Mouse (Mus musculus) liver, postnatal 0 days (tissue): ENCODE measurements around the gene Lrch1.

Experiments used
- CTCF ChIP-seq: sonication (generic); IDR thresholded peaks from 2 replicates; pipeline ENCODE4 v1.5.1; 2016; ENCODE audit warnings: antibody characterized with exemption, low read depth
- EP300 ChIP-seq: IDR thresholded peaks from 2 replicates; pipeline ENCODE4 v1.6.1; 2016; ENCODE audit warnings: antibody characterized with exemption, low read depth, mild to moderate bottlenecking

- TF ChIP-seq EP300 (no peak), CTCF (no peak)
These were observed 95.8 kb downstream of the Lrch1 start for GRCm38 (mm10) chr14:74851866-74852265.
